Mouse (Mus musculus): ENCODE results near the gene C2cd3.

DNA sequence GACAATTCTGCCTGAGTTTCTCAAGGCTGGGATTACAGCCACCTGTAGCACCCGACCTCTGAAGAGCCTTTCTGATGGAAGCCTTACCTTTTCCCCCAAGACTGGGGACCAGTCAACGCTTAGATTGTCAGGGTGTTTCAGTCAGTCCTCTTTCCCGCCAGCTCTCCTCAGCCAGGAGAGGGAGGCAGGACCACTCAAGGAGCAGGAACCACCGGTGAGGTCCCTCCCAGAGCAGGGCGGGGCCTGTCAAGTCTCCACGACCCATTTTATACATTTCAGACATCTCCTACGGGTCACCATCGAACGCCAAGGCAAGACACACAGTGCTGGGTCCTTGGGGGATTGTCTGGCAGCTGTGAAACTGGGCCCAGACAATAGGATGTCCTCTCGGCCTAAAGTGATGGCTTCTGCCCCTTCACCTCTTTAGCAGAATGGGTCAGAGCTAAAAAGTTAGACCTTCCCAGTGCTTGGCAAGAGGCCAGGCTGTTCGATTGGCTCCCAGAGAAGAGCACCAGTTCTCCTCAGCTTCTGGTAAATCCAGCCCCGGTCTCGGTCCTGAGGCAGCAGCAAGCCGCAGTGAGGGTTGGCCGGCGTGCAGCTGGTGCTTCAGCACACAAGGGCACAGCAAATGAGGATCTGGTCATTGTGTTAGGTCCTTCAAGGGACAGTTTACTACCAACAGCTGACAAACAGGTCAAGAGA, 128.4 kb downstream of the C2cd3 start:
- no peak for TF ChIP-seq POLR2A (IDR thresholded peaks at IDR 0.05; ENCODE audit: insufficient read length, low read depth)
- TF ChIP-seq E2F4 (IDR thresholded peaks at IDR 0.05; ENCODE audit: insufficient read depth): no peak
- no peak for TF ChIP-seq SRF (IDR thresholded peaks at IDR 0.05; ENCODE audit: control insufficient read depth, insufficient read length, low read depth)
- no peak for TF ChIP-seq MAX (IDR thresholded peaks at IDR 0.05; ENCODE audit: low read depth)
- no peak for TF ChIP-seq POLR2AphosphoS2 (IDR thresholded peaks at IDR 0.05; ENCODE audit: insufficient read length, low read depth)
- TF ChIP-seq USF1 (IDR thresholded peaks at IDR 0.05; ENCODE audit: low read depth): no peak
- TF ChIP-seq MYOD1 (IDR thresholded peaks at IDR 0.05; ENCODE audit: control insufficient read depth in 1 of 3, insufficient read length in 2 of 3, low read depth in 2 of 3): peak in 1 of 3 experiments; percentile 10
- TF ChIP-seq TCF12 (IDR thresholded peaks at IDR 0.05; ENCODE audit: insufficient read depth, poor library complexity, severe bottlenecking): no peak
- no peak for TF ChIP-seq MYOG (IDR thresholded peaks at IDR 0.05; ENCODE audit: control insufficient read depth in 1 of 3, insufficient read depth in 1 of 3, insufficient read length in 2 of 3, low read depth in 2 of 3)
- TF ChIP-seq REST (IDR thresholded peaks at IDR 0.05; ENCODE audit: insufficient read depth, insufficient read length): no peak
- TF ChIP-seq TCF3 (IDR thresholded peaks at IDR 0.05; ENCODE audit: insufficient read length, low read depth): no peak
